Mouse (Mus musculus) megakaryocyte, embryonic 14.5 days (primary cell): ENCODE data around the gene Krtap19-3.

ENCODE experiments used
- FLI1 ChIP-seq: IDR thresholded peaks from 2 replicates; pipeline ENCODE4 v1.6.1; 2012; ENCODE audit warnings: low read length, inconsistent platforms, mixed read lengths
- GATA1 ChIP-seq: IDR thresholded peaks from 3 replicates; pipeline ENCODE4 v1.6.1; 2012; ENCODE audit warnings: mixed read lengths, low read length, inconsistent platforms, borderline replicate concordance

DNA sequence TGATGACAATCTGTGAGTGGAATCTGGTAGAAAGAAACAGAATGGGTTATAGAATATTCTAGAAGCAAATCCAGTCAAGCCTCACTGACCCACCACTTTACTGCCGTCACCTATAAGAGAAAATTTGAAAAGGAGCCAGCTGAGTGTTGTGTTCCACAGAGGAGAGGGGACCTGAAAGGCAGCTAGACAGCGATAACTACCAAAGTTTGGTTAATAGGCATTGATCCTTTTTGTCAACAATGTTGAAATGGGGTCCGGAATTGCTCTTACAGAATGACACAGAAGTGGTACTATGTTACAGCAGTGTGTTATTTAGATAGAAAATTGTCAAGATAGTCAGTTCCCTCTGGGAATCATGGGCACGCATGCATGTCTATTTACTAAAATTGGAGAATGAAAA lies 29.3 kb downstream of the Krtap19-3 start:
- TF ChIP-seq GATA1, result no peak
- no peak for TF ChIP-seq FLI1
